Mouse (Mus musculus) erythroblast, embryonic 14.5 days (primary cell): ENCODE results near the gene Exoc3l. TPM values are rescaled to one million over a fixed set of nuclear protein-coding genes. Genes with fewer than 3 reads are reported as not detected.

Experiments used
- H3K27me3 ChIP-seq: 2 replicates; pipeline ENCODE4 v1.6.1; 2012; ENCODE audit warnings: inconsistent platforms; ENCODE audit not compliant: control insufficient read depth
- H3K36me3 ChIP-seq: 2 replicates; pipeline ENCODE4 v1.6.1; 2012; ENCODE audit warnings: mild to moderate bottlenecking, inconsistent platforms; ENCODE audit not compliant: control insufficient read depth
- H3K4me1 ChIP-seq: 2 replicates; pipeline ENCODE4 v1.6.1; 2012; ENCODE audit warnings: inconsistent platforms; ENCODE audit not compliant: control insufficient read depth
- H3K4me3 ChIP-seq: replicated peaks from 2 replicates; pipeline ENCODE3; 2012; ENCODE audit warnings: moderate library complexity, mild to moderate bottlenecking, inconsistent platforms
- H3K9me3 ChIP-seq: 2 replicates; pipeline ENCODE4 v1.6.1; 2012; ENCODE audit warnings: low read length, inconsistent platforms, mixed read lengths; ENCODE audit not compliant: control insufficient read depth
- GATA1 ChIP-seq: IDR thresholded peaks from 2 replicates; pipeline ENCODE4 v1.6.1; 2012; ENCODE audit warnings: low read length, inconsistent platforms, mixed read lengths
- TAL1 ChIP-seq: IDR thresholded peaks from 3 replicates; pipeline ENCODE4 v1.6.1; 2012; ENCODE audit warnings: low read length, inconsistent platforms, mixed read lengths
- polyA plus RNA-seq: library from polyadenylated mRNA; stranded (reverse); fragments of >175 nt; gene quantifications from 2 replicates; pipeline ENCODE4 v1.2.3, GENCODE M21; 2012

Exoc3l gene
- polyA plus RNA-seq, 1 experiment, result 1.6 TPM

DNA sequence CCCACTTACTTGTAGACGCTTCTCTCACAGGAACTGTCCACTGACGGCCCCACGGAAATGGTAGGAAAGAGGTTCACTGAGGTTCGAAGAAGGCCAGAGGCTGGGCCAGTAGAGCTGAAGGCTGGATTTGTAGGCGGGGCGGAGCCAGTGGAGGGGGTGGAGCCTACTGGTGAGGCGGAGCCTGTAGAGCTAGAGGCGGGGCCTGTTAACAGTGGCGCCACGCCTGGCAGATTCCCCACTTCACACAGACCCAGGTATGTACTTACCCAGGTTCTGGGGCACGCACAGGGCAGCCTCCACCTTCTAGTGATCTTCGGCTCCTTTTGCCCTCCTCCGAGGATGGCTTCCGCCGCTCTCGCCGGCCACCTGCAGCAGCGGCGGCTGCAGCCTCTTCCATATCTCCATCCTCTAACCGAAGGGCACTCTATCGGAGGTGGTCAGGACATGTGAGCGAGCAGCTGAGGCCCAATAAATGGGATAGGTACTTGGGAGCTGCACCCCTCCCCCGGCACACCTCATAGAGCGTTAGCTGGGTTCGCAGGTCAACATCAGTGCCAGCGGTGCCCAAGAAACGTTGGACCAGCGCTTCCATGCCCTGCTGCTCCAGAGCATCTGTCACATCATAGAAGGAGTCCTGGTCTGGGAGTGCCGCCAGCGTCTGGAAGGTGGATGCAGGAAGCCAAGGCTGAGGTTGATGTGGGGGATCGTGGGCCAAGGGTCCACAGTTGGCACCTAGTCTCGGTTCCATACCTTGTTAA lies 40.7 kb upstream of the Exoc3l start:
- Histone ChIP-seq H3K4me3 (no peak overlapping the region), H3K4me1 (peaks cover 35% of the 10 kb centered on the region), H3K9me3 (peaks cover 3% of the 10 kb centered on the region), H3K27me3 (no peaks in the 10 kb centered on the region), H3K36me3 (peaks cover 36% of the 10 kb centered on the region)
- TF ChIP-seq GATA1, result no peak
- no peak for TF ChIP-seq TAL1

DNA sequence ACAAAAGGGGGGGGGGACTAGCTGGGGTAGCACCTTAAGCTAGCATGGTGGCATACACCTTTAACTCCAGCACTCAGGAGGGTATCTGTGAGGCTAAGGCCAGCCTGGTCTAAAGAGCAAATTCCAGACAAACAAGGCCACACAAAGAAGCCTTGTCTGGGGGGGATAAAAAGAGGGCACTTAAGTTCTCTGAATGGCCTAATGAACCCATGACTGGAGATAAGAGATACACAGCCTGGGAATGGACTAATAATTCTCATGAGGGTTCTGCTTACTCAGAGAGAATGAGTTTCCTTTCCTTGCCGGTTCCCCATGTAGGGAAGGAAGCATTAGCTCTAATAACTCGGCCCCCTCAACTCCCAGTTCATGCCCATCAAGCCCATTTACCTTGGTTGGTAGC lies 36.6 kb upstream of the Exoc3l start:
- Histone ChIP-seq H3K4me3 (no peak overlapping the region), H3K4me1 (peaks cover 21% of the 10 kb centered on the region), H3K36me3 (peaks cover 75% of the 10 kb centered on the region), H3K27me3 (no peaks in the 10 kb centered on the region), H3K9me3 (peaks cover 3% of the 10 kb centered on the region)
- no peak for TF ChIP-seq GATA1

DNA sequence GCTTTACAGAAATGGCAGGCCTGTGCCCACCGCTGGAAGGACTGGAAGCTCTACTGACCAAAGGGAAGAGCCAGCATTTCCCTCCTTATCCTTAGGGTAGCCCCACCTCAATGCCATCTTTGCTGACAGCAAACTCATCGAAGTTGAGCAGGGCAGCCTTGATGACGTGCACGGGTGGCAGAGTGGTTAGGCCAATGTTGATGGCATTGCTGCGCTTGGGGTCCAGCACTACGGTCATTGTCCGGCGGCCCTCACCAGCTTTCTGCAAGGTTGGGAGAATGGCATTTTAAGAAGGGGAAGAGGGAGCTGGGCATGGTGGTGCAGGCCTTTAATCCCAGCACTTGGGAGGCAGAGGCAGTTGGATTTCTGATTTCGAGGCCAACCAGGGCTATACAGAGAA lies 36.0 kb upstream of the Exoc3l start:
- peaks cover 74% of the 10 kb centered on the region for H3K36me3 ChIP-seq
- peaks cover 3% of the 10 kb centered on the region for H3K9me3 ChIP-seq
- H3K4me3 ChIP-seq, result no peak overlapping the region
- H3K4me1 ChIP-seq, result peaks cover 27% of the 10 kb centered on the region
- no peaks in the 10 kb centered on the region for H3K27me3 ChIP-seq
- TF ChIP-seq GATA1 (no peak), TAL1 (no peak)

DNA sequence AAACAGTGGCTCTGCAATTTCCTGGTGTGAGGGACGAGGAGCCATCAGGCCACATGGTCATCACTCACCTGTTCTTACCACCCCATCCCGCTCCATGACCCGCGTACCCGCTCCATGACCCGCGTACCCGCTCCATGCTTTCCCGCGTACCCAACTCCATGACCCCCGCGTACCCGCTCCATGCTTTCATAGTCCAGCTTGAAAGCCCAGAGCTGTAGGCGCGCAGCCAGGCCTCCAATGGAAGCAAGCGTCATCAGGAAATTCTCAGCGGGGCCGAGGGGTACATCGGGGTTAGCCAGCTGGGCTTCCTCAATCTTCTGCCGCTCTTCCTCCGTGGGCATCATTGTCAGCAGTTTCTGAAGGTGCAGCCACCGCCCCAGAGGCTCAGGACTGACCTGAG lies 35.6 kb upstream of the Exoc3l start:
- H3K4me1 ChIP-seq, result peaks cover 32% of the 10 kb centered on the region
- no peaks in the 10 kb centered on the region for H3K27me3 ChIP-seq
- H3K9me3 ChIP-seq, result peaks cover 3% of the 10 kb centered on the region
- TF ChIP-seq GATA1 (no peak), TAL1 (no peak)
- H3K36me3 ChIP-seq, result peaks cover 69% of the 10 kb centered on the region
- no peak overlapping the region for H3K4me3 ChIP-seq

DNA sequence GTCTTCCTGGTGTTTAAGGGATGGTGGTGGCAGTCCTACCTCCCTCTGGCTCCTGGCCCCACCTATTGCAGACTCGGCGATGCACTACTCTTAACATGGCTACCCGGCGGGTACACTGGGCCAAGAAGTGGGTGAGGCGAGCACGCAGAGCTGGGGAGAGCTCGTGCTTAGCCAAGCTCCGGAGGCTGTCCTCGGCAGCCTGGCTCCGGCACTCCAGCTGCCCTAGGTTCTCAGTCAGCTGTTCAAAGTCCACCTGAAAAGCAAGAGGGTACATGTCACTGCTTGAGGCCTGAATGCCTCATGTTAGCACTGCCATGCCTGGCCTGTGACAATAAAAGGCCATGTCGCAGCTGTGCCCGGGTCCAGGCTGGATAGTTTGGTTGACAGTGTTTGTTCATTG lies 34.4 kb upstream of the Exoc3l start:
- TF ChIP-seq GATA1 (no peak), TAL1 (no peak)
- peaks cover 63% of the 10 kb centered on the region for H3K36me3 ChIP-seq
- H3K4me1 ChIP-seq, result peaks cover 34% of the 10 kb centered on the region
- no peak overlapping the region for H3K4me3 ChIP-seq
- H3K27me3 ChIP-seq, result no peaks in the 10 kb centered on the region
- H3K9me3 ChIP-seq, result no peaks in the 10 kb centered on the region

GRCm38 (mm10) chr8:105326968-105327367 lies 31.1 kb upstream of the Exoc3l start:
- H3K4me3 ChIP-seq, result peak overlapping the region; percentile 85
- H3K4me1 ChIP-seq, result peaks cover 67% of the 10 kb centered on the region
- TF ChIP-seq TAL1 (no peak), GATA1 (peak; percentile 77)
- H3K36me3 ChIP-seq, result peaks cover 78% of the 10 kb centered on the region
- no peaks in the 10 kb centered on the region for H3K9me3 ChIP-seq
- H3K27me3 ChIP-seq, result no peaks in the 10 kb centered on the region

DNA sequence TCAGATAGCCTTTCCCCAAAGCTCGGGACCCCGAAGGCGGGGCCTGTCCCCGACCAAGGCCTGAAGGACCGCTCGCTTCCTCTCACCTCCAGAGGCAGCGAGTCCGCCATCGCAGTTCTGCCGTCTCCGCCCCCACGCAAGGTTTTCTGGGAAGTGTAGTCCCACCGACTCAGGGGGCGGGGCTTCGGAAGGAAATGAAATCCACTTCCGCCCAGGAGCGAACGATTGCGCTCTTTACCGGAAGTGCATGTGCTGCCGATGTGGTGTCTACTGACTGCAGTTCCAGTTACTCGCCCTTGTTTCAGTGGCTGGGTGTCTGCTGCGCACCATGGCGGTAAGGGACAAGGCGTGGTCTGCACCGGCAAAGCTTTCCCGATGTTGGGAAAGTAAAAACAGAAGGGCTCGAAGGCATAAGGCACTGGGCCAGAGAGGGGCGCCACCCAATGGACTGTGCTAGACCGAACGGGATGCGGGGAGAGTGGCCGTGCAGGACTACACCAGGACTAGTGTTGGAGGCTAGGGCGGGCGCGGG lies 30.3 kb upstream of the Exoc3l start, which contains the start of the genes Lrrc29 and Tmem208:
Lrrc29 (minus strand) TSS at position 138 of the 532 bp plus-strand sequence.
Tmem208 (plus strand) TSS at position 214 of the 532 bp plus-strand sequence.
- Histone ChIP-seq H3K36me3 (peaks cover 78% of the 10 kb centered on the region), H3K9me3 (no peaks in the 10 kb centered on the region), H3K4me1 (peaks cover 74% of the 10 kb centered on the region), H3K4me3 (peak within 1 kb of the TSS; percentile 85), H3K27me3 (no peaks in the 10 kb centered on the region)
- TF ChIP-seq GATA1 (no peak), TAL1 (no peak)

DNA sequence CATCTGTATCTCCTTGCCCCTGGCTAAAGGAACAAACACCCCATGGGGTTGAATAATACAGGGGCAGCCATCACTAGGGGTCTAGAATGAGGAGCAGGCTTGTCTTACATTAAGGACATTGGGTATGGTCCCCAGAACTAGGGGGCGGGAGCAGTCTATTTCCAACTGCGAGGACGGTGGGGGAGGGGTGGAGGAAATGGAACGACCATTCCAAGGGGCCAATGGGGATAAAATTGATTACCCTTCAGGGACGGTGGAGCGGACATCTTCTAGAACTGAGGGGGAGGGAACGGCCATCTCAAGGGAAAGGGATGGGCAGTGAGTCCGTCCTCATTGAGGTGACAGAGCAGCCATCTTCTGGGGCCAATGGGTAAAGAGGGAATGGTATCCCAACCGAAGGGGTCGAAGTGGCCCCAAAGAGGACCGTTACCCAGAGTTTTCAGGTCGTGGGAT lies 29.8 kb upstream of the Exoc3l start:
- Histone ChIP-seq H3K27me3 (no peaks in the 10 kb centered on the region), H3K4me1 (peaks cover 78% of the 10 kb centered on the region), H3K9me3 (0 out of 2 replicates have a peak, but pooled peaks cover under 1% of the 10 kb centered on the region), H3K36me3 (peaks cover 78% of the 10 kb centered on the region), H3K4me3 (peak overlapping the region; percentile 85)
- TF ChIP-seq GATA1, result no peak
- TF ChIP-seq TAL1, result no peak

DNA sequence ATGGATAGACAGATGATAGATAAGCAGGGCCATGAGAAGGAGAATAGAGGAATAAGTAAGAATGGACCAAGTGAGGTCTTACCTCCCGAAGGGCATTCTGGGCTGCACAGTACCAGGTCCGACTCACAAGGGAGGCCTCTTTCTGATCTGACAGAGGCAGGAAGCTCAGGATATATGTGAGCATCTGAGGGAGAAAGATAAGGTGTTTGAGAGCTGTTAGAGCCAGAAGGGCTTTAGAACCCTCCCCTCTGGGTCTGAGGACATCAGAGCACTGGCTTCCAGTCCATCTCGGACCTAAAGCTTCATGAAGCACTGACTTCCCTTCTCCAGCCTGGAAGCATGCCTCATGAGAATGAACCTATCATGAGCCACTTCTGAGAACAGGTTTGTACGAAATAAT lies 27.3 kb upstream of the Exoc3l start:
- 0 out of 2 replicates have a peak, but pooled peaks cover 2% of the 10 kb centered on the region for H3K9me3 ChIP-seq
- peaks cover 91% of the 10 kb centered on the region for H3K4me1 ChIP-seq
- H3K4me3 ChIP-seq, result peak overlapping the region; percentile 85
- no peaks in the 10 kb centered on the region for H3K27me3 ChIP-seq
- peaks cover 78% of the 10 kb centered on the region for H3K36me3 ChIP-seq
- peak; percentile 86 for TF ChIP-seq GATA1
- TF ChIP-seq TAL1, result peak; percentile 87
